Mouse (Mus musculus) lung, postnatal 10 days (tissue): ENCODE results near the gene Golga2.
"Not testable (repeated sequence)": the region's sequence is repeated elsewhere in the genome, so short reads cannot be mapped to it uniquely, and the experiment has no call there.

ENCODE experiments used
- DNase-seq: peaks from one replicate; pipeline ENCODE4 v3.0.0; 2021

The Golga2 gene

GRCm38 (mm10) chr2:32289578-32289977 lies 2.4 kb downstream of the Golga2 start:
- peak; percentile 45 for DNase-seq

GRCm38 (mm10) chr2:32294348-32294747 lies 7.2 kb downstream of the Golga2 start:
- DNase-seq: peak; percentile 61

- DNase-seq: no peak
Measured at GRCm38 (mm10) chr2:32295285-32295684, 8.1 kb downstream of the Golga2 start.

GRCm38 (mm10) chr2:32295842-32296241 lies 8.7 kb downstream of the Golga2 start:
- DNase-seq: not testable (repeated sequence)

- no peak for DNase-seq
Measured at GRCm38 (mm10) chr2:32299469-32299868, 12.3 kb downstream of the Golga2 start.

GRCm38 (mm10) chr2:32302952-32303351 lies 15.8 kb downstream of the Golga2 start:
- no peak for DNase-seq

GRCm38 (mm10) chr2:32304145-32304832 lies 17.1 kb downstream of the Golga2 start:
- peak; percentile 70 for DNase-seq

- no peak for DNase-seq
Measured at GRCm38 (mm10) chr2:32305668-32306067, 18.5 kb downstream of the Golga2 start.

- DNase-seq: no peak
Measured at GRCm38 (mm10) chr2:32306176-32306575, 19.0 kb downstream of the Golga2 start.

GRCm38 (mm10) chr2:32307247-32307798 lies 20.1 kb downstream of the Golga2 start:
- DNase-seq: no peak

GRCm38 (mm10) chr2:32307941-32308760 lies 21.0 kb downstream of the Golga2 start:
- DNase-seq: peak; percentile 73

- DNase-seq: no peak
Measured at GRCm38 (mm10) chr2:32308870-32309568, 21.8 kb downstream of the Golga2 start.

GRCm38 (mm10) chr2:32310096-32310845 lies 23.1 kb downstream of the Golga2 start:
- DNase-seq: no peak

GRCm38 (mm10) chr2:32311443-32312317 lies 24.5 kb downstream of the Golga2 start:
- DNase-seq: no peak

- DNase-seq: peak; percentile 89
Measured at GRCm38 (mm10) chr2:32312318-32312964, 25.3 kb downstream of the Golga2 start.

- no peak for DNase-seq
Measured at GRCm38 (mm10) chr2:32314831-32315230, 27.6 kb downstream of the Golga2 start.

GRCm38 (mm10) chr2:32315751-32316150 lies 28.6 kb downstream of the Golga2 start:
- DNase-seq: peak; percentile 45

- DNase-seq: peak; percentile 32
Measured at GRCm38 (mm10) chr2:32316887-32317656, 29.9 kb downstream of the Golga2 start.

GRCm38 (mm10) chr2:32317791-32318417 lies 30.7 kb downstream of the Golga2 start:
- peak; percentile 88 for DNase-seq
